Mouse (Mus musculus) liver, embryonic 12.5 days (tissue): Measurements from ENCODE around the gene 4933402J07Rik. TPM values are rescaled to one million over a fixed set of nuclear protein-coding genes. Genes with fewer than 3 reads are reported as not detected.

Experiments used
- ATAC-seq: fragments of 200-750 bp; cut with Nextera tagmentation; 2 replicates; pipeline ENCODE4 v1.8.0; 2017; ENCODE audit warnings: moderate number of reproducible peaks, mild to moderate bottlenecking, moderate library complexity
- H3K27ac ChIP-seq: fragments of 300-500 bp; sonication (generic); 2 replicates; pipeline ENCODE4 v1.5.1; 2016; ENCODE audit warnings: mild to moderate bottlenecking
- H3K27me3 ChIP-seq: fragments of 300-500 bp; sonication (generic); replicated peaks from 2 replicates; pipeline ENCODE4 v1.6.1; 2016; ENCODE audit warnings: mild to moderate bottlenecking, moderate library complexity
- H3K36me3 ChIP-seq: fragments of 300-500 bp; sonication (generic); 2 replicates; pipeline ENCODE4 v1.6.1; 2016; ENCODE audit warnings: mild to moderate bottlenecking, moderate library complexity
- H3K4me1 ChIP-seq: fragments of 300-500 bp; sonication (generic); 2 replicates; pipeline ENCODE4 v1.6.1; 2016
- H3K4me2 ChIP-seq: fragments of 300-500 bp; sonication (generic); 2 replicates; pipeline ENCODE4 v1.6.1; 2016; ENCODE audit warnings: mild to moderate bottlenecking, moderate library complexity
- H3K4me3 ChIP-seq: fragments of 300-500 bp; sonication (generic); 2 replicates; pipeline ENCODE4 v1.5.1; 2016; ENCODE audit warnings: mild to moderate bottlenecking, moderate library complexity
- H3K9ac ChIP-seq: fragments of 300-500 bp; sonication (generic); 2 replicates; pipeline ENCODE4 v1.6.1; 2016; ENCODE audit warnings: mild to moderate bottlenecking, moderate library complexity
- H3K9me3 ChIP-seq: fragments of 300-500 bp; sonication (generic); replicated peaks from 2 replicates; pipeline ENCODE4 v1.6.1; 2016; ENCODE audit warnings: mild to moderate bottlenecking, moderate library complexity
- WGBS: fragments of 180-500 bp; shearing (Covaris S2); methylation state at CpG from one replicate; pipeline ENCODE4 v1.1.7; 2016; ENCODE audit not compliant: insufficient replicate concordance; 5-methylcytosine and 5-hydroxymethylcytosine counted together
- polyA plus RNA-seq: library from polyadenylated mRNA; unstranded; fragments of >200 nt; fragmentation: Nextera tagmentation; extraction: Ambion mirVana; gene quantifications from 2 replicates; pipeline ENCODE4 v1.2.1, GENCODE M21; 2016

The 4933402J07Rik gene
- polyA plus RNA-seq, 1 experiment from 2014 or later, result not detected

- ATAC-seq, result no peak
- Histone ChIP-seq H3K9me3 (no peaks in the 10 kb centered on the region), H3K4me1 (no peaks in the 10 kb centered on the region), H3K27me3 (no peaks in the 10 kb centered on the region), H3K9ac (no peak overlapping the region), H3K27ac (no peak overlapping the region), H3K36me3 (no peaks in the 10 kb centered on the region), H3K4me2 (no peak overlapping the region), H3K4me3 (no peak overlapping the region)
- whole genome bisulfite sequencing, result 38% methylated on average over 6 of the region's 6 CpGs
Measured at GRCm38 (mm10) chr8:87629656-87630055, 66.0 kb downstream of the 4933402J07Rik start.

DNA sequence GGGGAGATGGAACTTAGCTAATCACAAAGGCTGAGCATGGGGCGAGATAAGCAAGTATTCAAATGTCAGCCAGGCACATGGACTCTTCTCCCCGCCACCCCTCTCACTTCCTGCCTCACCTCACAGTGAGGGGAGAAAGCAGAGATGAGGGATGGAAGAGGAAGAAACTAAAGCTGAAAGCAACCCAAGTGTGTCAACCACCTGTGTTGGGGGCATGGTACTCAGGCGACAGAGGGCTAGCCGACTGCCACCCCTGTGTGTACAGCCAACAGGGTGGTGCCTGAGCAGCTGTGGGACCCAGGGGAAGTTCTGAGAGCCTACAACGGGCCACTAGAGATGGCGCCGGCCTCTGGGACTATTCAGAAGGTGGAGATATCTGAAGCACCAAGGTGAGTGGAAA is 68.1 kb downstream of the 4933402J07Rik start:
- ATAC-seq, result no peak
- no peak overlapping the region for H3K27ac ChIP-seq
- H3K36me3 ChIP-seq, result no peaks in the 10 kb centered on the region
- H3K27me3 ChIP-seq, result no peaks in the 10 kb centered on the region
- H3K4me2 ChIP-seq, result no peak overlapping the region
- no peak overlapping the region for H3K4me3 ChIP-seq
- WGBS, result 50% methylated on average over 7 of the region's 7 CpGs
- no peaks in the 10 kb centered on the region for H3K9me3 ChIP-seq
- no peaks in the 10 kb centered on the region for H3K4me1 ChIP-seq
- no peak overlapping the region for H3K9ac ChIP-seq

- Histone ChIP-seq H3K36me3 (no peaks in the 10 kb centered on the region), H3K27me3 (no peaks in the 10 kb centered on the region), H3K4me3 (no peak overlapping the region), H3K27ac (no peak overlapping the region), H3K9ac (no peak overlapping the region), H3K4me2 (no peak overlapping the region), H3K4me1 (no peaks in the 10 kb centered on the region), H3K9me3 (no peaks in the 10 kb centered on the region)
- WGBS, result 61% methylated on average over 11 of the region's 11 CpGs
- no peak for ATAC-seq
Measured at GRCm38 (mm10) chr8:87636226-87636742, 72.6 kb downstream of the 4933402J07Rik start.

Other genes starting within 250 kb of the 4933402J07Rik start
- gene Cbln1, start 91.2 kb upstream of the 4933402J07Rik start, polyA plus RNA-seq, result not detected in 2 replicates